Mouse (Mus musculus) G1E (cell line): ENCODE results near the gene Chd4. TPM values are rescaled to one million over a fixed set of nuclear protein-coding genes. Genes with fewer than 3 reads are reported as not detected.

Experiments
- ATAC-seq: 2 replicates; pipeline ENCODE4 v1.8.0; 2016; ENCODE audit warnings: mild to moderate bottlenecking; ENCODE audit not compliant: insufficient number of reproducible peaks, poor library complexity, low FRiP score, severe bottlenecking; ENCODE audit errors: extremely low read depth
- DNase-seq: peaks from one replicate; pipeline ENCODE4 v3.0.0; 2012; ENCODE audit warnings: low spot score
- H3K27me3 ChIP-seq: 2 replicates; pipeline ENCODE4 v1.6.1; 2012; ENCODE audit warnings: mild to moderate bottlenecking, low read length, inconsistent platforms; ENCODE audit not compliant: insufficient read depth
- H3K36me3 ChIP-seq: replicated peaks from 2 replicates; pipeline ENCODE3; 2012; ENCODE audit warnings: mild to moderate bottlenecking, inconsistent platforms
- H3K4me1 ChIP-seq: 2 replicates; pipeline ENCODE4 v1.6.1; 2012; ENCODE audit warnings: low read depth, low read length, inconsistent platforms, mixed read lengths; ENCODE audit not compliant: insufficient read depth
- H3K4me3 ChIP-seq: 2 replicates; pipeline ENCODE4 v1.5.1; 2012; ENCODE audit warnings: low read depth, mild to moderate bottlenecking, inconsistent platforms, low read length, moderate library complexity, mixed read lengths
- H3K9me3 ChIP-seq: replicated peaks from 2 replicates; pipeline ENCODE4 v1.6.1; 2012; ENCODE audit warnings: inconsistent platforms
- CTCF ChIP-seq: IDR thresholded peaks from 2 replicates; pipeline ENCODE4 v1.5.1; 2012; ENCODE audit warnings: low read depth, low read length, inconsistent platforms, mixed read lengths
- GATA1 ChIP-seq: IDR thresholded peaks from 2 replicates; pipeline ENCODE4 v1.6.1; 2012; ENCODE audit warnings: borderline replicate concordance, low read length, inconsistent platforms, mixed read lengths
- GATA2 ChIP-seq: IDR thresholded peaks from 2 replicates; pipeline ENCODE4 v1.6.1; 2012; ENCODE audit warnings: low read depth, low read length, inconsistent platforms, borderline replicate concordance
- POLR2AphosphoS5 ChIP-seq: IDR thresholded peaks from 2 replicates; pipeline ENCODE4 v1.6.1; 2012; ENCODE audit warnings: low read depth, low read length, inconsistent platforms; ENCODE audit not compliant: insufficient replicate concordance
- TAL1 ChIP-seq: conservative IDR thresholded peaks from 2 replicates; pipeline ENCODE4 v1.6.1; 2012; ENCODE audit warnings: low read depth, low read length, inconsistent platforms, mixed read lengths
- polyA plus RNA-seq: library from polyadenylated mRNA; stranded (reverse); fragments of >175 nt; gene quantifications from 2 replicates; pipeline ENCODE4 v1.2.3, GENCODE M21; 2012
- total RNA-seq, 2 experiments: library from RNA; stranded (forward) in 1 of 2; stranded (reverse) in 1 of 2; fragments of 200-1000 nt in 1 of 2; fragments of >200 nt in 1 of 2; fragmentation: Nextera tagmentation in 1 of 2; gene quantifications; 2 replicates each; pipeline ENCODE4 v1.2.3; 2014 to 2017

Chd4 gene
- total and polyA plus RNA-seq, 3 experiments: 219 to 362 (median 241) TPM

- Histone ChIP-seq H3K27me3 (no peaks in the 10 kb centered on the region), H3K4me3 (peak overlapping the region; percentile 98), H3K36me3 (peaks cover 82% of the 10 kb centered on the region), H3K4me1 (peaks cover 58% of the 10 kb centered on the region), H3K9me3 (no peaks in the 10 kb centered on the region)
- ATAC-seq: peak; percentile 72
- DNase-seq: peak; percentile 88
- TF ChIP-seq POLR2AphosphoS5: peak; percentile 97
- no peak for TF ChIP-seq CTCF
Measured at GRCm38 (mm10) chr6:125165328-125165891, 69.6 kb downstream of the Chd4 start.

- DNase-seq (peak; percentile 89), ATAC-seq (peak; percentile 59)
- no peak for TF ChIP-seq GATA1
- TF ChIP-seq POLR2AphosphoS5: no peak
- no peak for TF ChIP-seq CTCF
- no peak for TF ChIP-seq GATA2
- TF ChIP-seq TAL1: no peak
- peak within 1 kb of the TSS; percentile 98 for H3K4me3 ChIP-seq
- H3K9me3 ChIP-seq: no peaks in the 10 kb centered on the region
- no peaks in the 10 kb centered on the region for H3K27me3 ChIP-seq
- H3K4me1 ChIP-seq: peaks cover 57% of the 10 kb centered on the region
- H3K36me3 ChIP-seq: peaks cover 82% of the 10 kb centered on the region
Measured at GRCm38 (mm10) chr6:125166051-125166751, 70.4 kb downstream of the Chd4 start, which contains the start of gene Gapdh. Gene Gapdh (minus strand): TSS chr6:125166467.

- H3K4me3 ChIP-seq: peak overlapping the region; percentile 98
- H3K9me3 ChIP-seq: no peaks in the 10 kb centered on the region
- H3K36me3 ChIP-seq: peaks cover 83% of the 10 kb centered on the region
- peaks cover 53% of the 10 kb centered on the region for H3K4me1 ChIP-seq
- no peak for ATAC-seq
- H3K27me3 ChIP-seq: no peaks in the 10 kb centered on the region
- TF ChIP-seq GATA1 (no peak), POLR2AphosphoS5 (no peak), CTCF (no peak), TAL1 (no peak), GATA2 (no peak)
- peak; percentile 69 for DNase-seq
Measured at GRCm38 (mm10) chr6:125166861-125167650, 71.3 kb downstream of the Chd4 start.

- no peaks in the 10 kb centered on the region for H3K9me3 ChIP-seq
- peaks cover 55% of the 10 kb centered on the region for H3K4me1 ChIP-seq
- peaks cover 86% of the 10 kb centered on the region for H3K36me3 ChIP-seq
- H3K27me3 ChIP-seq: no peaks in the 10 kb centered on the region
- ATAC-seq (no peak), DNase-seq (no peak)
- H3K4me3 ChIP-seq: peak overlapping the region; percentile 38; the same call in 1 of the 2 replicates
- TF ChIP-seq GATA1: no peak
- no peak for TF ChIP-seq CTCF
- TF ChIP-seq GATA2: no peak
- no peak for TF ChIP-seq TAL1
- TF ChIP-seq POLR2AphosphoS5: no peak
Measured at GRCm38 (mm10) chr6:125168086-125168485, 72.3 kb downstream of the Chd4 start.

- H3K4me1 ChIP-seq: peaks cover 52% of the 10 kb centered on the region
- no peak for DNase-seq
- no peaks in the 10 kb centered on the region for H3K27me3 ChIP-seq
- TF ChIP-seq CTCF: no peak
- H3K4me3 ChIP-seq: no peak overlapping the region
- ATAC-seq: no peak
- peaks cover 87% of the 10 kb centered on the region for H3K36me3 ChIP-seq
- no peaks in the 10 kb centered on the region for H3K9me3 ChIP-seq
Measured at GRCm38 (mm10) chr6:125170194-125170593, 74.4 kb downstream of the Chd4 start.

GRCm38 (mm10) chr6:125172474-125172873 is 76.7 kb downstream of the Chd4 start:
- Histone ChIP-seq H3K9me3 (no peaks in the 10 kb centered on the region), H3K4me3 (no peak overlapping the region), H3K4me1 (peaks cover 39% of the 10 kb centered on the region), H3K36me3 (peaks cover 100% of the 10 kb centered on the region), H3K27me3 (no peaks in the 10 kb centered on the region)
- ATAC-seq (no peak), DNase-seq (no peak)
- TF ChIP-seq GATA1: no peak
- TF ChIP-seq CTCF: no peak
- TF ChIP-seq TAL1: no peak
- TF ChIP-seq GATA2: no peak
- TF ChIP-seq POLR2AphosphoS5: no peak
